Mouse (Mus musculus) MEL (cell line): ENCODE measurements around the gene Fam229a.

Experiments
- CHD2 ChIP-seq: IDR thresholded peaks from 2 replicates; pipeline ENCODE4 v1.6.1; 2011; ENCODE audit warnings: low read length, improper control_type of control experiment
- CTCF ChIP-seq, 3 experiments: IDR thresholded peaks in 2 of 3; conservative IDR thresholded peaks in 1 of 3; 2 replicates each; pipeline ENCODE4 v1.5.1; 2011 to 2012; ENCODE audit warnings: low read length in 3 of 3, low read depth in 2 of 3, mild to moderate bottlenecking in 2 of 3, improper control_type of control experiment in 1 of 3, inconsistent platforms in 1 of 3, mixed read lengths in 1 of 3, moderate library complexity in 1 of 3; ENCODE audit not compliant: control insufficient read depth in 1 of 3, insufficient read depth in 1 of 3, poor library complexity in 1 of 3, severe bottlenecking in 1 of 3
- EP300 ChIP-seq, 2 experiments: IDR thresholded peaks; 2 replicates each; pipeline ENCODE4 v1.6.1; 2011; ENCODE audit warnings: improper control_type of control experiment in 2 of 2, low read length in 2 of 2, low read depth in 1 of 2, mild to moderate bottlenecking in 1 of 2
- KAT2A ChIP-seq: conservative IDR thresholded peaks from 2 replicates; pipeline ENCODE4 v1.6.1; 2012; ENCODE audit warnings: low read depth, low read length, improper control_type of control experiment, inconsistent platforms
- POLR2A ChIP-seq, 2 experiments: IDR thresholded peaks; 2 replicates each; pipeline ENCODE4 v1.6.1; 2011 to 2012; ENCODE audit warnings: low read length in 2 of 2, mild to moderate bottlenecking in 2 of 2, control low read depth in 1 of 2, improper control_type of control experiment in 1 of 2, low read depth in 1 of 2, moderate library complexity in 1 of 2; ENCODE audit not compliant: control insufficient read depth in 1 of 2, insufficient read depth in 1 of 2, poor library complexity in 1 of 2
- POLR2AphosphoS2 ChIP-seq: IDR thresholded peaks from 2 replicates; pipeline ENCODE4 v1.6.1; 2011; ENCODE audit warnings: low read length, improper control_type of control experiment
- USF2 ChIP-seq, 2 experiments: IDR thresholded peaks; 2 replicates each; pipeline ENCODE4 v1.6.1; 2011 to 2012; ENCODE audit warnings: improper control_type of control experiment in 2 of 2, low read length in 2 of 2, borderline replicate concordance in 1 of 2, inconsistent platforms in 1 of 2, low read depth in 1 of 2, mild to moderate bottlenecking in 1 of 2; ENCODE audit not compliant: insufficient read depth in 1 of 2

DNA sequence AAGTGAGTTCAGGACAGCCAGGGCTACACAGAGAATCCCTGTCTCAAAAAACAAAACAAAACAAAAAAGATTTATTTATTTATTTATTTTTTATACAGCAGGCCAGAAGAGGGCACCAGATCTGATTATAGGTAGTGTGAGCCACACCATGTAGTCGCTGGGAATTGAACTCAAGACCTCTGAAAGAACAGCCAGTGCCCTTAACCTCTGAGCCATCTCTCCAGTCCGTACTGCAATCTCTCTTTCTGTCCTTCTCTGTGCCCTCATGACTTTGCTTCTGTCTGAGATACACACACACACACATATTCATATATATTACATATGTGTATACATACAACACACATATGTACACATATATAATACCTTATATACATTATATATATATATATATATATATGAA, 40.1 kb upstream of the Fam229a start:
- TF ChIP-seq POLR2A (IDR thresholded peaks at IDR 0.05; ENCODE audit: control insufficient read depth in 1 of 2, insufficient read depth in 1 of 2, low read depth in 1 of 2, low read length in 2 of 2, poor library complexity in 1 of 2), result no peak
- no peak for TF ChIP-seq KAT2A
- TF ChIP-seq POLR2AphosphoS2, result no peak
- TF ChIP-seq CTCF (IDR thresholded peaks at IDR 0.05 in 2 of 3, conservative IDR thresholded peaks at IDR 0.05 in 1 of 3; ENCODE audit: control insufficient read depth in 1 of 3, insufficient read depth in 1 of 3, low read depth in 2 of 3, low read length in 3 of 3, poor library complexity in 1 of 3, severe bottlenecking in 1 of 3), result peak in 1 of 3 experiments; percentile 10; a peak in 1 of 6 replicates
- TF ChIP-seq EP300 (IDR thresholded peaks at IDR 0.05; ENCODE audit: low read depth in 1 of 2, low read length in 2 of 2), result no peak
- TF ChIP-seq CHD2, result no peak
- TF ChIP-seq USF2 (IDR thresholded peaks at IDR 0.05; ENCODE audit: borderline replicate concordance in 1 of 2, insufficient read depth in 1 of 2, low read depth in 1 of 2, low read length in 2 of 2), result no peak
